Mouse (Mus musculus): Measurements from ENCODE around the gene Tmx2. TPM values are rescaled to one million over a fixed set of nuclear protein-coding genes. Genes with fewer than 3 reads are reported as not detected.

The Tmx2 gene
- polyA plus RNA-seq, 1 experiment from 2014 or later: 163 TPM

Other genes with a start within 250 kb of the Tmx2 start
- gene Tfpi, start 202.4 kb downstream of the Tmx2 start, polyA plus RNA-seq (2015; fragmentation: Nextera tagmentation; extraction: Ambion mirVana): 36.5 and 39.3 TPM in 2 replicates
- 57.2 and 64.1 TPM in 2 replicates for gene Ctnnd1, start 28.4 kb downstream of the Tmx2 start, polyA plus RNA-seq (2015; fragmentation: Nextera tagmentation; extraction: Ambion mirVana)
- 0.07 and 0.12 TPM in 2 replicates for gene Btbd18, start 20.1 kb downstream of the Tmx2 start, polyA plus RNA-seq (2015; fragmentation: Nextera tagmentation; extraction: Ambion mirVana)
- 184 and 206 TPM in 2 replicates for gene Selenoh, start 8.4 kb downstream of the Tmx2 start, polyA plus RNA-seq (2015; fragmentation: Nextera tagmentation; extraction: Ambion mirVana)
- gene Gm28635, start 1.1 kb downstream of the Tmx2 start, polyA plus RNA-seq (2015; fragmentation: Nextera tagmentation; extraction: Ambion mirVana): not detected in 2 replicates
- 29.0 and 31.6 TPM in 2 replicates for gene Med19, start 738 bp downstream of the Tmx2 start, polyA plus RNA-seq (2015; fragmentation: Nextera tagmentation; extraction: Ambion mirVana)
- gene Zdhhc5, start 36.0 kb upstream of the Tmx2 start, polyA plus RNA-seq (2015; fragmentation: Nextera tagmentation; extraction: Ambion mirVana): 18.3 and 23.4 TPM in 2 replicates
- gene Clp1, start 48.2 kb upstream of the Tmx2 start, polyA plus RNA-seq (2015; fragmentation: Nextera tagmentation; extraction: Ambion mirVana): 28.3 and 28.4 TPM in 2 replicates
- gene Ypel4, start 54.9 kb upstream of the Tmx2 start, polyA plus RNA-seq (2015; fragmentation: Nextera tagmentation; extraction: Ambion mirVana): 4.3 and 6.0 TPM in 2 replicates
- gene Gm19426, start 64.5 kb upstream of the Tmx2 start, polyA plus RNA-seq (2015; fragmentation: Nextera tagmentation; extraction: Ambion mirVana): 5.1 and 5.4 TPM in 2 replicates
- gene Serping1, start 96.3 kb upstream of the Tmx2 start, polyA plus RNA-seq (2015; fragmentation: Nextera tagmentation; extraction: Ambion mirVana): 62.5 and 62.6 TPM in 2 replicates
- 47.5 and 49.9 TPM in 2 replicates for gene Ube2l6, start 119.7 kb upstream of the Tmx2 start, polyA plus RNA-seq (2015; fragmentation: Nextera tagmentation; extraction: Ambion mirVana)
- 0.10 and 0.17 TPM in 2 replicates for gene Smtnl1, start 143.5 kb upstream of the Tmx2 start, polyA plus RNA-seq (2015; fragmentation: Nextera tagmentation; extraction: Ambion mirVana)
- gene Timm10, start 147.9 kb upstream of the Tmx2 start, polyA plus RNA-seq (2015; fragmentation: Nextera tagmentation; extraction: Ambion mirVana): 59.7 and 61.5 TPM in 2 replicates
- gene Slc43a1, start 159.7 kb upstream of the Tmx2 start, polyA plus RNA-seq (2015; fragmentation: Nextera tagmentation; extraction: Ambion mirVana): 12.8 and 14.6 TPM in 2 replicates
- gene Rtn4rl2, start 207.6 kb upstream of the Tmx2 start, polyA plus RNA-seq (2015; fragmentation: Nextera tagmentation; extraction: Ambion mirVana): 0.57 and 0.61 TPM in 2 replicates

Data from intestine, embryonic 16.5 days (tissue).